Mouse (Mus musculus) heart, adult 8-10 months (tissue): ENCODE data around the gene Ccnd1. TPM values are rescaled to one million over a fixed set of nuclear protein-coding genes. Genes with fewer than 3 reads are reported as not detected.
A peak's percentile ranks its signal among the peaks of the same experiment; 100 is the strongest.

Experiments
- DNase-seq: peaks from one replicate; pipeline ENCODE4 v3.0.0; 2022; ENCODE audit warnings: low spot score
- total RNA-seq, 4 experiments: library from RNA; stranded (reverse); gene quantifications; 2 replicates each; pipeline ENCODE4 v1.2.4; 2022

Gene Ccnd1
- total RNA-seq, 4 experiments from 2014 or later = 30.1 to 64.0 (median 45.1) TPM

DNA sequence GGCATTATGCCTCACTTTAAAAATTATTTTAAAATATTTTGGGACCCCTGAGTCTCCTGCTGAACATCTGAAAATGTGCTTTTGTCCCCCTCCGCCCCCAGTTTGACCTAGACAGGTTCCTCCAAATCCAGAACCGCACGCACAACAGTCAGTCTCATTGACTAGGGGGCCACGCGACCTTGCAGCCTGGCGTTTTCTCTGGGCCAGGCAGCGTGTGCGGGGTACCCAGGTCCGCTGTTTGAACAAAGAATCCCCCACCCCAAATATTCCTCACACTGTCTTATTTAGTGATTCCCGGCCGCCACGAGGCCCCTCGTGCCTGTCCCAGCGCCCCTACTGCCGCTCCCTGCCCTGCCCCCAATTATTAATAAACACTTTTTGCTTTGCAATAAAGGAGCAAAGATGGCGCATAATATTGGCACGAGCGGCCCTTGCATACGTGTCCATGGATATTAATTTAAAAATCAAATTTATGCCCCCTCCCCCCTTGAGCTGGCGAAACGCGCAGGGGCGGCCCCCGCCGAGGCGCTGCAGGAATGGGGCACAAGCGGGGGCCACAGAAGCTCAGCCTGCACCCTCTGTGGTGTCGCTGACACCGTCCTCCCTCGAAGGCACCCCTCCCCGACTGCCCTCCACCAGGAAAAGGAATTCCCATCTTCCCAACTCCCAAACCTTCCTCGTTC, 923 bp downstream of the Ccnd1 start:
- no peak for DNase-seq

DNA sequence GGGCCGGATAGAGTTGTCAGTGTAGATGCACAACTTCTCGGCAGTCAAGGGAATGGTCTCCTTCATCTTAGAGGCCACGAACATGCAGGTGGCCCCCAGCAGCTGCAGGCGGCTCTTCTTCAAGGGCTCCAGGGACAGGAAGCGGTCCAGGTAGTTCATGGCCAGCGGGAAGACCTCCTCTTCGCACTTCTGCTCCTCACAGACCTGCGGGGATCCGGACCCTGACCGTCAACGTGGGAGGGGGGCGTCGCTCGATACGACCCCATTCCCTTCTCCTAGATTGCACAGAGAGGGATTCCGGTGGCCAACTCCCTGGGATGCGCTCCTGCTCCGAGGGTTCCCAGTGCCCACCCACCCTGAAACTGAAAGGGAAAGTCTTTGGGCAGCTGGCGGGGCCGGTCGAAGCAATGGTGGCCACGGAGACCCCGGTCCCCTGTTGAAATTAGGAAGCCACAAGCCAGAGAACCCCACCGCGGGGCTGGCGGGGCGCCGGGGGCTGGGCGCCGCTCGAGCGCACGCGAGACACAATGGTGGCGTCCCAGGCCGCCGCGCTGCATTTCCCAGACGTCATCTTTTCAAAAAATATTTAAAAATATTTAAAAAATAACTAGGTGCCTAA, 1.7 kb downstream of the Ccnd1 start:
- no peak for DNase-seq

DNA sequence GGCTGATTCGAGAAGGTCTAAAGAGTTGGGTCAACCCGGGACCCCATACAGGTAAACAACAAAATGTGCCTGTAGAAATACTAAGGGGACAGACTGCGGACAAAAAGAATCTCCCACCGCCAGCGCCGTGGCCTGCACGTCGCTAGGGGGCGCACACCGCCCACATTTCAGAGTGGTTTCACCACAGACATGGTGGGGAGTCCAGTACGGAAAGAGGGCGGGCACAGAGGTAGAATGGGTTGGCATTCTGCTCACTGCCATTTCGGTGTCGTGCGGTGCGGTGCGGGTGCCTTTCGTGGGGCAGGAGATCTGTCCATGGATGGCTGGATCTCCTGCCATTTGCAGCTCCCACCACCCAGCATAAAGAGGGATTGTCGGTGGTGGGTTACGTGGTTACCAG, 2.2 kb downstream of the Ccnd1 start:
- DNase-seq = peak; percentile 90

DNA sequence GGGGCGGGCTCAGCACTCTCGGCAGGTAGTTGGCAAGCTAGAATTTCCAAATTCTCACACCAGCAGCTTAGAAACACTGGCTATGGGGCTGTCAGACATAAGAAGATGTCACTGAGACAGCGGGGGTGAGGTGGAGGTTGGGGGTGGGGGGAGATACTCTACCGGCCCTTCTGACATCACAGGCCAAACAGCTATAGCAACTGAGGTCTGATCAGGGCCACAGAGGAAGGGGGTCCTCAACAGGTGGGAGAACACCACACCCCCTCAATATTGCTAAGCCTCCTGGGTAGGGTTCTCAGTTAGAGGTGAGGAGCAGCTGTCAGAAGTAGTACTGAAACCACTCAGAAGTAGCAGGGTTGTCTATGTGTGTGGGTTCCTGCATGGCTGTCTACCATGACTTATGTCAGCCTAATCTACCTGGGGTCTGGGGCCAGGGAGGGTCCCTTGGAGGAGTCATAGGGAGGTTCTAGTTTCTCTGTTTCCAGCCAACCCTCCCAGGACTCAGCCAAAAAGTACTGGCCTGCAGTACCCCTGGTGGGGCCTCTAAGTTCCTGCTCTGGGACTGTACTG, 3.3 kb downstream of the Ccnd1 start:
- no peak for DNase-seq

DNA sequence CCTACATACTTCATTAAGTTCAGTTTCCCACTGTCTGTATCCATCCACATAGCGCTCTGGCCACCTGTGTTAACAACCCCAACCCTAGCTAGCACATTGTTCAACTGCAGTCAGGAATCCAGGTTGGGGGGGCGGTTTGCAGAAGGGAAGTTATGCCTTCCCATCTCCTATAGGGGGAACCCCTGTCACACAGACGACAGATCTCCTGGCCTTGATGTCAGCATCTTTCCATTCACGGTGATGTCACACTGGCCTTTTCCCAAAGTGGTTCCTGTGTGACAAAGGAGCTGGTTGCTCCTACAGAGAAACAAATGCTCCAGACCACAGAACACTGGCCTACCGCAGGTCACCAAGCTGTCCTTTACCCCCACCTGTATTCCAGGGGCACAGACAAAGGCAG, 4.2 kb downstream of the Ccnd1 start:
- DNase-seq = no peak

DNA sequence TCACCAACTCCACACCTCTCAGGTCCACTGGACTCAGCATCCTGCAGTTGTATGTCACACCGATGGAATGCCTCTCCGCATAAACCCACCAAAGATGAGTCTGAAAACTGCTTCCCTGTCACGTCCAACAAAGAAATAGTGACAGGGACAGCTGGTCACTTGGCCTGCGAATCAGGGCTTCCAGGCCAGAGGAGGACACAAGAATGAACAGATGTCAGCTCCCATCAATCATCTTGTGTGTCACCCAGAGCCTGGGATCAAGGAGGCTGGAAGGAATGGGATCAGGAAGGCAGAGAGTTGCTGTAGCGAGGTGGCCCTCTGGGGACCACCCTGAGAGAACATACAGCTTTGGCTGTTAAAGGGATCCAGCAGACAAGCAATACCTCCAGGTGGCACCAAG, 4.8 kb downstream of the Ccnd1 start:
- DNase-seq = no peak

DNA sequence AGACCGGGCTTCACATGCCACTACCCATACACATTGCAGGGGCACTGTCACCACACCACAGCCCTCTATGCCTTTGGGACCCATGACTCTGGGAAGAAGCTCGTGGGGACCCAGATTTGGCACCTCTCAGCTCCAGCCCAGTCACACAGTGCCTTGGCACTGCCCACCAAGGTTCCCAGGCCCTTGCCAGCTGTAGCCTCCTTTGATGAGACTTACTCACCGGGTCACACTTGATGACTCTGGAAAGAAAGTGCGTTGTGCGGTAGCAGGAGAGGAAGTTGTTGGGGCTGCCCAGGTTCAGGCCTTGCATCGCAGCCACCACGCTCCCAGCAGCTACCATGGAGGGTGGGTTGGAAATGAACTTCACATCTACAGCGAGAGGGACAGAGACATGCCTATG, 5.9 kb downstream of the Ccnd1 start:
- DNase-seq = no peak

DNA sequence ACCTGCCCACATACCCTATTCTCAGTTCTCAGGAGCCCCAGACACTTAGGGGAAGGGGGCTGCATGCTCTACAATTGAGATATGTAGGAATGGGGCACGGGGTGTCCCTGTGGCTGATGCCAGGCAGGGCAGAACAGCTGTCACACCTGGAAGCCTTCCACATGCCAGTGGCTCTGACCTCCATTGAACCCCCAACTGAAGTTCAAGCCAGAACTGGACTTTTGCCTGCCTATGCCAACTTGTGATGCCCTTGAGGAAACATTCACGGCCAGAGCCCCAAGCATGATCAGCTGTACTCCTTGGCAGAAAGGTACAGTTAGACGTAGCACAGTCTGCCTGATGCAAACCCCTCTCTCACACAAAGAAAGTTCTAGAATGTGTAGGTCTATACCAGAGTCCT, 6.4 kb downstream of the Ccnd1 start:
- DNase-seq = peak; percentile 36

DNA sequence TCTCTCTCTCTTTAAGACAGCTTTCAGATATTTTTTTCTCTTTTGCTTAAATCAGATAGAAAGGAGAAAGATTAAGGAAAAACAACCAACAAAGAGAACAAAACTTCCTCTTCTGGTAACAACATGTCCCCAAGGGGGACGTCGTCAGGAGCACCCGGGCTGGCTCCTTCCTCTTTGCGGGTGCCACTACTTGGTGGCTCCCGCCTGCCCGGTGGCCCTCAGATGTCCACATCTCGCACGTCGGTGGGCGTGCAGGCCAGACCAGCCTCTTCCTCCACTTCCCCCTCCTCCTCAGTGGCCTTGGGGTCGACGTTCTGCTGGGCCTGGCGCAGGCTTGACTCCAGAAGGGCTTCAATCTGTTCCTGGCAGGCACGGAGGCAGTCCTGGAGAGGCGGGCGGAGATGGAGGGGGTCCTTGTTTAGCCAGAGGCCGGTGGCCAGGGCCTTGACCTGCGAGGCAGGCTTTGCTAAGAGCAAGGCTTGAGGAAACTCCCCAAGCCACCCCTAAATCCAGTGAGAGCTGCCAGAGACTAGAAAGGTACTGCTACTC, 7.3 kb downstream of the Ccnd1 start:
- DNase-seq = no peak

DNA sequence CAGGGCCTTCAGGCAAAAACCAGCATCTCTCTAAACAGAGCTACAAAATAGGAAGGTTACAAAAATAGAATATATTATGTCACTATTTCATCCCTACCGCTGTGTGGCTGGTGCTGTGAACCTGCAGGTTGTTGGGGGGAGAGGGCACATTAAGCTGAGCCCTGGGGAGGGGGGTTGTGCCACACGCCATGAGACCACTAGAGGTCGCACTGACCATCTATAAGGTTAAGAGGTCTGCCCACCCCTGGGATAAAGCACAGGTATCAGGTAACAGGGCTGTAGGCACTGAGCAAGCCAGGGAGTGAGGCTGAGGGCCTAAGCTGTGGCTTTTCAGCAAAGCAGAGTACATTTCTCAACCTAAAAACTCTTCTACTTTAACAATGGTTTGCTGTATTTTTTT, 7.9 kb downstream of the Ccnd1 start:
- DNase-seq = no peak

DNA sequence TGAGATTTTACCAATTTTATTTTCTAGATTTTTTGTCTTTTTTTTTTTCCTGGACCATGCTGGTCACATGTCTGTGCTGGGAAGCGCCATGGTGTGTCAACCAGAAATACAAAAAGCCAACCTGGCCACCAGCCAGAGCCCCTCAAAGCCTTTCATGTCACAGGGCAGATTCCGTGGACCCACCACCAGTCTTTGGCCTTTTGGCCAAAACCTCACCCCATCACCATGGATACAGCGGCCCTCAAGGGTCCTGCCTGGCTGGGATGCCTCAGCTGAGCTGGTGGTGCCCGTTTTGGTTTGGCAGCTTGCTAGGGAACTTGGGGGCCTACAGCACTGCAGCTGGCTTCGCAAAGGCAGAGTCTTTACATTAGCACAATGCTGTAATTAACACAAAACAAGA, 9.8 kb downstream of the Ccnd1 start:
- DNase-seq = no peak

DNA sequence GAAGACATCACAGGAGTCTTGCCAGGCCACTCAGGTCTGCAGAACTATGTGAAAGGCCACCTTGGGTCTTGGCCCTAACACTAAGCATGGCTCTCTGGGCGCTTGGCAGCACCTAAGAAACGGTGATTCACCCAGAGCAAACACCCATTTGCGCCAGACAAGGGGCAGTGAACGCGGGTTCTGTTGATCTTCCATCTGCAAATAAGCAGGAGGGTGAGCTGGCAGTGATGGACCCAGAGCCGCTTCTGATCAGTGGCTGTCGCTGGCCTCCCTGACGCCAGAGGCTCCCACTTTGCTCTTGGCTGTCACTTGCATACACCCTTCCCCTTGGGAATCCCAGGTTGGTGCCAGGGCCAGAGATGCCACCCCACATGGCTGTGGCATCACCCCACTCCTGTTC, 10.2 kb downstream of the Ccnd1 start:
- no peak for DNase-seq

DNA sequence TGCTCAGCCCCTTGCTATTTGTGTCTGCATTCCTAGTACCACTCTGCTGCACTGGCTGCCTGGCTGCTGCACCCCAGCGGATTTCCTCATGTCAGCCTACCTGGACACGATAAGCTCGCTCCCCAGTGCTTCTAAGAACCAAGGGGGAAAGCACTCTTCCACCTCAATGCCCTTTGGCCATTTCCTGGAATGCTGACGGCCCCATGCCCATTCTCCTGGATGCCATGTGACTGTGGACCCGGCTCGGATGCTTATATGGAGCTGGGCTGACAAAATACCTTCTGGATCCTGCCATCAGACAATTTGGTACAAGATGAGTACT, 10.9 kb downstream of the Ccnd1 start:
- DNase-seq = no peak

DNA sequence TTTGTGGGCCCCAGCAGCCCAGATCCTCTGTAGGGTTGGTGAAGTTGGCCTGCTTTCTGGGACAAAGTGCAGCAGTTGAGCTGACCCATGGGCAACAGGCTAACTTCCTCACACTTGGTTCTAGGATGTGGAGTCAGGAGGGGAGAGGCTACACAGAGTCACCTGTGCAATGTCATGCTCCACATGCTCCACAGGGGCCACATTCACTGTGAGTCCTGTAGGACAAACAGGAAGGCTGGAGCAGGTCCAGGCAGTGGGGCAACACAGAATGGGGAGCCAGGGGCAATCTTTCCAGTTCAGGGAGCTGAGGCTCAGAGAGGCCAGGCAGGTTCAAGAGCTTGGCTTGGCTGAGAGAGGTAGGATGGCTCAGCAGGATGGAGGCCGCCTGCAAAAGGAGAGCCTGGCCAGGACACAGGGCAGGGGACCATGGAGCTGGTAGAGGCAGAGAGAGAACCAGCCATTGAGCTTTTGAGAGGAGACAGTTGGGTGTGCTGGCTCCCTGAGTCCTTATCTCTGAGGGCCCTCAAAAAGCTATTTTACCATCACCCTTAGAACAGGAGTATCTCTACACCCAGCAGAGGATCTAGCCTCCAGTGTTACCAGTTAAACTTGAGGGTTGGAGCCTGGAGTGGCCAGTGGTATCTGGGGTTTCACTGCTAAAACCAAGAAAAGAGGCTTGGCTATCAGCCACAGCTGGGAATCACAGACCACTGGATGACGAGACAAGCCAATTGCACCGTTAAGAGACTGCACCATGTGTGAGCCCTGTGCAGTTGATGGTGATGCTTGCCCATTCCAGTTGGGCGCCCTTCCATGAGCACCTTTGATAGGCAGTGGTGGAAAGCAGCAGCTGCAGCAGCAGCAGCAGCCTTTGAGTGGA, 11.5 kb downstream of the Ccnd1 start:
- no peak for DNase-seq

DNA sequence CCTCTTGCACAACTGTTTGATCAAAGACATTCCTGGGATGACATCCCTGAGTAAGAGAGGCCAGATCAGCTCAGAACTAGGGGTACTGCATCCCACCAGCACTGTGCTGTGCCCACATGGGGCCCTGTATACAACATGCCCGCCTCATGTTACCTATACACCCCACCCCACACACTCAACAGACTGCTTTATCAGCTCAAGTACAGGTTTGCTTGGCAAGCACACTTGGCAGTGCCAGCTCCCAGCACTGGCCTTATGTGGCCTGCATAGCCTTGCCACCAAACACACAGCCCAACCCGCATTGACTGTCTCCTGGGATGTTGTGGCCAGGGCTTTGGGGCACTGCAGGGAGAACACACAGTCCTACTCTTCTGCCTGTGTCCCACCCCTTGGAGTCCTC, 12.1 kb downstream of the Ccnd1 start:
- DNase-seq = peak; percentile 50

DNA sequence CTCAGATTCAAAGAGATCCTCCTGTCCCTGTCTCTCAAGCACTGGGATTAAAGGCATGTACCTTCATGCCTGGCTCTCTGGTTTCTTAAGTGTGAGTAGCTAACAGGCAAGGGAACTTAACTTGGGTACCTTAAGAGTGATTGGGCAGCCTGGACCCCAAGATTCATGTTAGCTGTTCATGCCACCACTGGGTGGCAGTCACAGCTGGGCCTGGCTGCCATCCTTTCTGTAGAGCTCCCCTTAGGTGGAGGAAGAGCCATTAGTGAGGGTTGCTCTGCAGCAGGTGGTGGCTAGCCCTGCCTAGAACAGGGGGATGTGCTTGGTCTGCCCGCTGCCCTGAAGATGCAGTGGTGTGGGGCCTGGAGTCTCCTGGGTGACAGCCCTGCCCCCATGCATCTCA, 20.9 kb downstream of the Ccnd1 start:
- no peak for DNase-seq

DNA sequence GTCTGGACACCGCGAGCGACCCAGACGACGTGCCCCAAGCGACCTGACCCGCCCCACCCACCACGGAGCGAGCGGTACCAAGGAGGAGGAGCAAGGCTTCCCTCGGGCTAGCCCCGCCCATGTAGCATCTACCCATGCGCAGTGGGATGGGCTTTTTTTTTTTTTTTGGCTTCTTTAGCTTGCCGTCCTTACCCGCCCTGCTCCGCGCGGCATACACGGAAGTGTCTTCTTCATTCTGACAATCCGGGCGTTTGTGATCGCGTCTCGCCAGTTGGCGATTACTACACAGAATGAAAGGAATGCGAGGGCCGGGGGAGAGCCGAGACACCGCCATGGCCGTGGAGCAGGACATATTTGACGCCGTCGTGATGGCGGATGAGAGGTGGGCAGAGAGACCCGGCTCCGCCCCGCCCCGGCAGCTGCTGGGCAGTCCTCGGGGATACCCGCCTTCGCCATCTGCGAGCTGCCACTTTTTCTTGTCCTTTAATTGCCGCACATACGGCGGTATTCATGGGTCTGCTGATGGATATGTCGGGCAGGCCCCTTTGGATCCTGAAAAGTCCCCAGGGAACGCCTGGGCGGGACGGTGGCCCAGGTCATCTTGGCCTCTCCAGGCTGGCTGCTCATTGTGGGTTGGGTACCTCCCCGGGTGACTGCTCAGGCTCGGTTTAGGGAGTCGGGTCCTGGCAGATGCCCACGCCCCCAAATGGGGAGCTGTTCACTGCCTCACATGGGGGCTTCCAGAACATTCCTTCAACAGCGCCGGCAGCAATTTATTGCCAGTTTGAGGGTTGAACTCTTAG, 24.6 kb downstream of the Ccnd1 start, which contains the start of gene LTO1:
Gene LTO1, plus strand, starts transcription at position 153 of the 803 bp plus-strand sequence.
- DNase-seq = peak; percentile 91

DNA sequence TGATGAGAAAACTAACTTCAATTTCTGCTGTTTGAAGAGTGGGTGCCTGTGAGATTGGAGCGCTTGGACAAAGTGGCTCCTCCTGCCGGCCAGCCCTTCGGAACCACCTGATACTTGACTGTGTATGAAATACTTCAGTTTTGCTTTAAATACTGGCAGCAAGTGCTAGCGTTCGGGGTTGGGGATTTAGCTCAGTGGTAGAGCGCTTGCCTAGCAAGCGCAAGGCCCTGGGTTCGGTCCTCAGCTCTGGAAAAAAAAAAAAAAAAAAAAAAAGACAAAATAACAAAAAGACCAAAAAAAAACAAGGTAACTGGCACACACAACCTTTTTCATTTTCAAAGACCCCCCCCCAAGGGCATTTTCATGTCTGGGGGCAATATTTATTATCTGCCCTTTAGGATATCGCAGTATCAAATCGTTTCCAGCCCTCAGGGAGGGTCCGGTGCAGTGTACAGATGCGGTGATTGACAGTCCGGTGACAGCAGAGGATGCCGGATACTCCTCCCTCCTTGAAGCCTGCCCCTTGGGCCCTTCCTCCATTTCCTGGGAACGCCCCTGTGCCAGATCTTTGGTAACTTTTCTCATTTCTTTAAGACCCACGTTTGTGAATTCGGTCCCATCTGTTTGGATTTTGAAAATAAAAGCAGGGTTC, 25.3 kb downstream of the Ccnd1 start:
- DNase-seq = no peak

DNA sequence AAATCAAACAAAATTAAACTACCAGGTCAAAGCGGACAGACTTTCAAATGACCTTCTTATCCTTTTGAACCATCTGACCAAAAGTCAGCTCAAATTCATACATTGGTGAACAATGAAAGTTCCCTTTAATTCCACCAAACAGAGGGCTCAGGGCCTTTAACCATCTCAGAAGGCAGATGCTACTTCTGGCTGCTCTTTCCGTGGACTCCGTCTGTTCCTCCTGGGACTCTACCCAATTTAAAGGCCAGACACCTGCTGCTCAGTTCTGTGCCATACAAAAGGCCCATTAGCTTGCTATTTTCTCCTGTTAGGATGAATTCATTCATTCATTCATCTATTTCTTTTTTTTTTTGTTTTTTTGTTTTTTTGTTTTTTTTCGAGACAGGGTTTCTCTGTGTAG, 26.8 kb downstream of the Ccnd1 start:
- DNase-seq = no peak

DNA sequence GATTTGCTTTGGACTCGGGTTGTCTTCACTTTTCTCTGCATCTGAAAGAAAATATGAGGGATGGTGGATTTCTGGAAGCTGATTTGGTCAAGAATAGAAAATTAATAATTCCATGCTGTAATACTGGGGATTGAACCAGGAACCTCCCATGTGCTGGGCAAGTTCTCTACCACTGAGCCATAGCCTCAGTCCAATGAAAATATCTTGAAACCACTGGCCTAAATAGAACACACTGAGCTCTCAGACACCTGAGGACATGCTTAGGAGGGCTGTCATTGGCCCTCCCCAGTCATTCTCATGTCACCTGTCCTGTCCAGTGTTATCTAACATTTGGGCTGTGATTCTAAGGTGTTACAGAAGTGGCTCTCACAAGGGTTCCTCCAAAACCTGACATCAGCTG, 28.6 kb downstream of the Ccnd1 start:
- no peak for DNase-seq

DNA sequence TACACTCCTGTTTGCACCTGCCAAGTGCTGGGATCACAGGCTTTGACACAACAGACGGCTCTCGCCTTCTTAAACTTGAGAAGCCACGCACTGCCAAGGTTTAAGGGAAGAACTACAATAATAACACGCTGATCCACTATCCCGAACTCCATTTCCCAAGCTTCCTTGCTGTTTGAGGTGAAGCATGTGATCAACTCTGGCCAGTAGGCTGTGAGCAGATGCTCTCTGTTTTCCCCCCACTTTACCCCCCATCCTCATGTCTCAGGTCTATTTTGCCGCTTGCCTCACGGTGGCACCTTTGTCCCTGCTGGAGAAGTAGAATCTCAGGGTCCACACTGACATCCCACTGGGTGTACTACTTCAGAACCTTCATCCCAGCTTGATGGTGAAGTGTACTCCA, 31.0 kb downstream of the Ccnd1 start:
- DNase-seq = no peak
